Mouse (Mus musculus): ENCODE measurements at regions not wholly inside any gene's neighbourhood (a gene's known extent, or its start where the extent isn't known, plus 50 kb on each side); places are given as distances from the start of the nearest gene placed in this dataset.

DNA sequence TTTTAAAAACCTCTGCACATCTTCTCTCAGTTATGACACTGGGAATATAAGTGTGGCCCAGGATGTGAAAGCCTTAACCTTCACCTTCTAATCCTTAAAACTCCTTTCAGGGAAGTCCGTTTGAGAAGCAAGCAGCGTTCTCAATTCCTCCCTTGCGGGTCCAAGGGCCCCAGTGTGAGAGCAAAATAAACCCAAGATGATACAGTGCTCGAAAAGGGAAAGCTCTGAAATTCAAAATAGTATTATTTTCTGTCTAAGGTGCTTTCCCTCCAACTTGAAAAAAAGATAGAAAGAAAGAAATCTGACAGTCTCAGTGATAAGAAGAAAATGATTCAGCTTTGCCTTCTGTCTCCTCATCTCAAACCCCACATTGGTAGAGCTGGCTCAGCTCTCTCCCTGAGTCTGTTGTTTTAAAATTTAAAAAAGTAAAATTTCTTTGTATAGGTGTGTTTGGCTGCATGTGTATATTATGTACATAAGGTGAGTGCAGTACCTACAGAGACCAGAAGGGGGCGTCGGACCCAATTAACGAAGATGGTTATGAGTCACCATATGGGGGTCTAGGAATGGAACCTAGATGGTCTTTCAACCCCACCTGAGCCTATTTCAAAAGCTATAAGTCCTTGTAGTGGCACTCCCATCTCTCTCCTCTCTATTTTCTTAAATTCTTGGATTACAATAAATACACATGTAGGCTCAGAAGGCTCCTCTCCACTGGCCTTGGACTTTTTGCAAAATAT is 222.3 kb upstream of the Spdye4c start:
- no peak for ATAC-seq (ENCODE audit: low TSS enrichment)

DNA sequence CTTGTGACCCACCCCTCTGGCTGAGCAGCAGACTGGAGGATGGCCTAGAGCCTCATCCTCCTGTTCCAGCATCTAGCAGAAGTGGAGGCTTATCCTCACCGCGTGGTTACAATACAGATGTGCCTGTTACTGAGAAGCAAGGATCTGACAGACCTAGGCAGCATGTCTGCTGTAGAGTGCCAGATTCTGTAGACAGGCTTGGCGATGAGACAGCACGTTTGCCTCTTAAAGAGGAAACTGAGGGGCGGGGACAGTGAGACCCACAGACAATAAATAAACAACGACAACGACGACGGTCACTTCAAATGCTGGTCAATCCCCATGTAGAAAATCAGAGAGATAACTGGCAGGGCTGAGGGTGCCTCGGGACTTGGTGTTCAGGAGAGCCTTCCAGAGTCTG is 220.2 kb upstream of the Spdye4c start:
- ATAC-seq (ENCODE audit: low TSS enrichment), result no peak

DNA sequence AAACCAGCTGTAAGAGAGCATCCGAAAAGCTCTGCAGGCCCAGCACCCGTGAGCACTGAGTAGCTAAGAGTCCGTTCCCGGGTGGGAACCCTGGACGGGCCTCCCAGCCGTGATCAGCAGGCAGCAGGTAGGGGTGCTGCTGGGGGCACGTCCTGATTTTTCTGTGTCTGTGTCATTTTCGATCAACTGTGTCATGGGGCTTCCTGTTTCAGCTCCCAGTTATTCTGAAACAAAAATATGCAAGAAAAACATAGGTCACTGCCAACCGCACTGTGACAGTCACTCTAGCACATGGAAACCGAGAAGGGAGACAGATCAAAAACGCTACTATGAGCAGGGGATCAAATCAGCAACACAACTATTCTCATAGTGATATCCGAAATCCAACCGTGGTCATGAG is 218.8 kb upstream of the Spdye4c start:
- ATAC-seq (ENCODE audit: low TSS enrichment), result no peak

DNA sequence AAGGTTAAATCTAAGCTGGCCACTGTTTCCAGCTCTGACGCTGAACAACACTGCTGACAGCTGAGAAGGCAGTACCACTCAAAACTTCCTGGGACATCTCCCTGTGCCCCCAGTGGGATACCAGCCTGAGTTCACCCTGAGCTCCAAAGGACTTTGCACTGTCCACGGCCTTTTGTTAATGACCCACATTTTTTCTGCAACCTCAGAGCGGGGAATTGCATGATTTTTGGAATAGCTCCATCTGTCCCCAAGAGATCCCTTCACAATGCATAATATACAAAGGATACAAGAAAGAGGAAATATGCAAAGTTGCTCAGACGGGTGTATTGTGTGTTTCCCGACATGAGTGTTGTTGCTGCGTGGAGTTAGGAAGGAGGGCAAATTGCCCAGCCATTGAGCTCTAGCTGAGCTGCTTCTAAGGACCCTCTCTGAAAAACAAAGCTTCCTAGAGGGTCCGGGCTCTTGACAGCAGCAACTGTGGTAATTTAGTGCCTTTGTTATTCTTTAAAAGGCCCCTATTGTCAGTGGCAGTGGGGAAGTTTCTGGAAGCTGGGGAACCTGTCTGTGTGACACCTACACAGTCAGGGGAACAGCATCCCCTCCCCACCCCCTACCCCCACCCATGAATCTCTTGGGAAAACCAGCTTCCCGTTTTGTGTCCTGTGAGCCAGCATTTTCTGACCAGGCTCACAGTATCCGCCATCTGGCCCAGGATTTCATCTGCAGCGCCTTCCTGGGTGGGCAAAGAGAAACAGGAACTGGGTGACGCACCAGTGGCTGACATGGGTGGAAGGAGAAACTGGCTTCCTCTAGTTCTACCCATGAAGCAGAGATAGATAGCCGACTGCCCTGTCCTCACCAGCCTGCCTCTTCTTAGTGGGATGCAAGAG is 217.4 kb upstream of the Spdye4c start:
- no peak for ATAC-seq (ENCODE audit: low TSS enrichment)

DNA sequence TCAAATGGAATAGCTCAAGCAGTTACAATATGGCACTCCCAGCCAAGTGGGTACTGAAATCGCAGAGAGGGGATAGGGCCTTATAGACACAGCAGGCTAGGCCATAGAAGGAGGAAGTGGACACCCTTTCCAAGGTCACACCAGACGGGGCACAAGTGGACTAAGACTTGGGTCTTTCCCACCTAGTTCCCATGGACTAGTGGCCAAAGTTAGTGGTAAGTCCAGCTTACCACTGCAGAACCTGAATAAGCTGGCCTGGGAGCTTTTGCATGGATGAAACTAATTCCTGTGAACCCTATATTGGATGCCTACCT is 216.8 kb upstream of the Spdye4c start:
- no peak for ATAC-seq (ENCODE audit: low TSS enrichment)

DNA sequence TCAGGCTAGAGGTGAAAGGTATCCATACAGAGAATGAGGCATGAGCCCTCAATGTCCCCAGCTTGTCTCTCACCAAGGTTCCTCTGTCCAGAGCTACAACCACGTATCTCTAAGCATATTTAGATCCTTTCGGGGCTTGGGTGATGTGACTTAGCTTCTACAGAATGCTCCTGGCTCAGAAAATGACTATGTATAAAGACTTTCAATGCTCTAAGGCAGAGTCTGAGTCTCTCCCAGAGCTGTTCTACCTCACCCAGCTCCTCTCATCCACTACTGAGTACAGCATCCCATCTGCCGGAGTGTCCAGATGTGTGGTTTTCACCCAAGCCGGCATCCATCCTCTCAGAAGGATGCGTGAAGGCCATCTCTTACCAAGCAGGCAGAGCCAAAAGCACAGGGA is 216.1 kb upstream of the Spdye4c start:
- ATAC-seq (ENCODE audit: low TSS enrichment), result no peak

DNA sequence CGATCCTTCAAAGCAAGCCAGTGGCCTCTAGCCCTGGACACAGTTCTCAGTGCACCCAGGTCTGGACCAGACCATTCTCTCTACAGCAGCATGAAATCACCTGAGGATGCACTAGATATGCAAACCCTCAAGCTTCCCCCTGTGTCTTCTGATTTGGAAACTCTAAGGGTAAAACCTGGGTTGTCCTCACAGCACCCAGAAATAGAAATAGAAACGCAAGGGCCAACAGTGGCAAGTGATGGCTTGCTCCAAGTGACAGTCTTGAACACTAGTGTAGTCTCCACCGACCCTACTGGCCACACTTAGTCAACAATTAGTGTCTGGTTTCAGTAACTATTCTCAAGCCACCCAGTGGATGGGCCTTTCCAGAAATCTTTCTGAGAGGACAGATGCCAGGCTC is 215.2 kb upstream of the Spdye4c start:
- ATAC-seq (ENCODE audit: low TSS enrichment), result no peak

DNA sequence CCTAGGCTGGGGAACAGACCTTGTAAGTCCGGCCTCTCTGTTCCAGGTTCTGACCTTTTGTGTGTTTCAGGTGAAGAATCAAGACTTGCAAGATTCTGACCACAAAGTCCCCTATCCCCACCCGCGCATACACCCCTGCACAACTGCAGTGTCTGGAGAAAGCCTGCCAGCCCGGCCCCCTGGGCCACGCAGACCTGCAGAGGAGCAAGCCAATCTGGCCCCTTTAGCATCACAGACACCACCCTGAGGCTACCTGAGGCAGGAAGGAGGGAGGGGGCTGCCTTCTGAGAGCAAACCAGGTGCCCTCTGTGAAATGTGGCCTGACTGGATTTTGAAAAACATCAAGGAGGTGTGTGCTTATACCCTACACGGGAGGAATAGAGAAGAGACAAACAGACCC is 213.8 kb upstream of the Spdye4c start:
- ATAC-seq (ENCODE audit: low TSS enrichment), result no peak

DNA sequence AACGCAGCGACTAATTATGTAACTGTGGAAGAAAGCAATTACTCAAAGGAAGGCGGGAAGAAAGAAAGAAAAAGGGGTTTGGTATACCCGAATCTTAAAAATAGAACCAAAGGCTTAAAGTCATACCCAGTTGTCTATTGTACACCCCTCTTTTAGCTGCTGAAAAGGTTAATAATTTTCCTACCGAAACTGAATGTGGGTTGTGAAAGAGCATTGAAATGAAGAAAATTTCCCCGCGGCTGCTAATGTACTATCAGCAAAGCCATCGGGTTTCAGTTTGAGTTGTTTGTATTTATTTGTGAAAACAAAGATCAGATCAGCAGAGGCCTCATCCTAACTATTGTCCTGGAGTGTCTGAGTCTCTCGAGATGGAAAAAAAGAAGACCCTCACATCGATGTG is 213.3 kb upstream of the Spdye4c start:
- no peak for ATAC-seq (ENCODE audit: low TSS enrichment)

DNA sequence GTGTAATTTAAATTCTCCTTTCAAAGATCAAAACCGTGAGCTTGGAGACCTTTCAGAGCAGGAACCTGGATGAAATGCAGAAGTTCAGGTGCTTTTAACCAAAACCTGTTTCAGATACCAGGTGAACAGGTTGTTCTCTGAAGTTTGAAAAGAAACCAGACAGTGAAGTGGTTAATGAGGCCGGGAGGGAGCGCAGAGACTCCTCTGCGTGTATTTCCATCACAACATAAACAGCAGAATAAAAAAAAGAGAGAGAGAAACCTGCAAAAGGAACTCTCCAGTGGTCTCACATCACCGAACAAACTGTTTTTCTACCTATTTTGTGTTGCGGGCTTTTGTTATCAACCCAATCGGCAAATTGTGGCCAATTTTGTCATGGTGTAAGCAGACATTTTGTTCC is 212.6 kb upstream of the Spdye4c start:
- no peak for ATAC-seq (ENCODE audit: low TSS enrichment)

DNA sequence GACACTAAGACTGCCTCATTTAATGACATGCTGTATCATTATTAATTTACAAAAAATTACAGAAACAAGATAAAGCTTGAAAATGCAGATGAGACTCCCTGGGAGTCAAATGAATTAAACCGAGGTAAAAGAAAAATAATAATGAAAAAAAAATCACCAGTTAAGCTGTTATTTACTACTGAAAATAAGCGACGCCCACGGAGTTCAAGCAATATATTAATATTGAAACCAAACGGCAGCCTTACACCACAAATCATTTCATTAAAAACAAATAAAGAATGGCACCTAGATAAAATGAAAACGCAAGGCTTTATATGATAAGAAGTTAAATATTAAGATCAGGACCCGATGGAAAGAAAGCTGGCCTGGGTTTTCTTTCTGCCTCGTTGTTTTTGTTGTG is 211.9 kb upstream of the Spdye4c start:
- ATAC-seq (ENCODE audit: low TSS enrichment), result no peak

DNA sequence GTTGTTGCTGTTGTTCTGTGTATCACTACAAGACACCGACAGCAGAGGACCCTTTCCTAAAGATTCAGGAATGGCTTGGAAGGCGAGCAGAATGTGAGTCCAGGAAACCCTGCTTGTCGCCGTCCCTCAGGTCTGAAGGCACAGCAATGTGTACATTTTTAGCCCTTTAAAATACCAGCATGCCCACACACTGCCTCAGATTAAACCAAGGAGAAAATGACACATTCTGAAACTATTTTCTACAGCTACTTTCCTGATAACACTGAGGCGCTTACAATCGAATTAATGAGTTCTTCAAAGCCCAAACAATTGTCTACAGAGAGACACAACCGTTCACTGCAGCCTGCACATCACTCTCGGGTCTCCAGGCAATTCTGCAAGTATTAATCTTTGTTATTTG is 211.5 kb upstream of the Spdye4c start:
- ATAC-seq (ENCODE audit: low TSS enrichment), result peak; percentile 59

DNA sequence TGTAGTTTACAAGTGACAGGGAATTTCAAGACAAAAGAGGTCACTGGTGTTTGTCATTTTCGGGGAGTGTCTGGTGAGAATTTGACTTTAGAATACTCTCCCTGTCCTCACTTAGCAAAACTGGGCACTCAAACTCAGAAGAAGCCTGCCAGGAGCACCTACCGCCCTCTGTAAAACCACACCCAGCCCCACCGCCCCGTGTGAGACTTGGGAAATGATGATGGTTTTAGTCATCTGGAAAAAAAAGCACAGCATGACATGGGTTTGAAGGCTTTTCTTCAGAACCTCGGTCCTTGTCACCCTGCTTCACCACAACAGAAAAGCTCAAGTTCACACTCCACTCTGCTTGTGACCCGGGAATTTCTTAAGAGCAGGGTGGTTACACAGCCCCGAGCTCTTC is 210.4 kb upstream of the Spdye4c start:
- ATAC-seq (ENCODE audit: low TSS enrichment), result no peak

DNA sequence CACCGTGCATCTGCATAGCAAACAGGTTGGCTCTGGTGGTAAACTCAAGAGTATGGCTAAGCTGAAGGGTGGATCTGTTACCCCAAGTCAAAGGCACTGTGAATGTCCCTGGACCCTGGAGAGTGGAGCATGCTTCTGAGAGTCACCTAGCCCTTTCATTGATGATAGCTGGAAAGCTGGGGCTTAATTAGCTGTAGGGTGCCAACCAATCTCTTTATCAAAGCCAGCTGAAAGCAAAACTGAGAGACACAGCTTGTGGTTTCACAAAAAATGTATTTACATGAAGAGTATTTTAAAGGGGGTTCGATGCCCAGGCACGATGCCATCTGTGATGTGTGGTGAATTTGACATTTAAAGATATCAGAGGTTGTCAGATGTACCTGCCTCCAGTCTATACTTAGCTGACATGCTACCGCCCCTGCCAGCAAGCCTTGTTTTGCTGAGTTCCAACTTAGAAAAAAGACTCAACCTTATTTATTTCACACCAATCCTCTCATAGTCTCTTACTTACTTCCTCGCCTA is 209.3 kb upstream of the Spdye4c start:
- ATAC-seq (ENCODE audit: low TSS enrichment), result no peak

DNA sequence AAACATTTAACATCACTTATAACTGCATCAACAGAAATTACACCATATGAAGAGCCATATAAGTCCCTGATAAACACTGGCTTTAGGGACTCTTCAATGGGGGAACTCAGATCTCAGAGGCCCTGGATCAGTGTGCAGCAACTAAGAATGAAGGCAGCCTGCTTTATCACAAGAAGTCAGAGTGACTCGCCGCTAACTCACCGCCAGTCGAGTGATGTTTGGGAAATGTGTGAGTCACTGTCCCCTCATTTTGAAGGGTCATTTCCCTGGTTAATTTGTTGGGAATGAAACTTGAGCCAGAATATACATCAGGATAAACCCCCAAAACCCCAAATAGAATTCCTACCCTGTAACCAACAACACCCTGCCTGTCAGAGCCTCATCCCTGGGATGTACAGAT is 208.5 kb upstream of the Spdye4c start:
- ATAC-seq (ENCODE audit: low TSS enrichment), result no peak

DNA sequence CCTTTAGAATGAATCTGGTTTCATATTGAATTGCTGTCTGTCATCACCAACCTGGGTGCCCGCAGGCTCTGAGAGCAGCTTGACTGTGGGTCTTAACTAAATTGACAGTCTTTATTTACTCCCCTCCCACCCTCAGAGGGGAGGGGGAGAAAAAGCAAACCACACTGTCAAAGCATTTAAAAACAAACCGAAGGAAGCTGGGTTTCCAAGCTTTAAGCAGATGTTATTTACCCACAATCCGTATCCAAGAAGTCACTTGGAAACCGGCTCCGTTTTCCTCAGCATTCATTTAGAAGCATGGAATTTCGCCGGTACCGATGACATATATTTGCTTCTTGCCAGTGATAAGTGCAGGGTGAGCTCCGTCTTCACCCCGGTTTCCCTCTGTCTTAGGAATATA is 206.4 kb upstream of the Spdye4c start:
- ATAC-seq (ENCODE audit: low TSS enrichment), result no peak

DNA sequence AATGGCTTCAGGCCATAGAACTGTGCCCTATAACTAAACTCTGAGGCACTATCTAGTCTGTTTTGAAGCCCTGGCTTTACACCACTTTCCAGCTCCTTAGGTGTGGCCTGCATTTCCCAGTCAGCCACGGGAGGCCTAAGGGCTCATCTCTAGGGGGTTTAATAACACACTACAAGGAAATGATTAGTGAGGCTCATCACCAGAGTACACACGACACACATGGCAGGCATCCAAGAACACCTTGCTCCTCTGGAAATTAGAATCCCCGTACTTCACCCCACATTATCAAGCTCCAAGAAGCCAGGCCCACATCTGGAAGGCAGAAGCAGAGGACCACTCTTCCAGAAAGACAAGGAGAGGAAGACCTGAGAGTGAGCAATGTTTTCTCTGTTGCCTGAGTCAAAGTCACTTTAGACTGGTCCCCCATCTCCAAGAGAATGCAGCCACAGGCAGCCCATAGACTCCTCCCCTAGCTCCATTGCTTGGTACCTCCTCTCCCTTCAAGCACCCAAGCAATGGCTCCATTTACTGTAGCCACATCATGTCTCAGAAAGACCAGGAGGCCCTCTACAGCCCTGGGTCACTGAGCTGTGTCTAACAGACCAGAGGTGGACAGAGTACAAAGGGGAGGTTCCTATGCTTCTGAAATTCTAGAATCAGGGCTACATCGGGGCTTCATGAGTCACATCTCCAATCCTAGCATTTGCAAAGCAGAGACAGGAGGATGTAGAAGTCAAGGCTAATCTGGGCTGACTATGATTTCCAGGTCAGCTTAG is 204.0 kb upstream of the Spdye4c start:
- no peak for ATAC-seq (ENCODE audit: low TSS enrichment)

DNA sequence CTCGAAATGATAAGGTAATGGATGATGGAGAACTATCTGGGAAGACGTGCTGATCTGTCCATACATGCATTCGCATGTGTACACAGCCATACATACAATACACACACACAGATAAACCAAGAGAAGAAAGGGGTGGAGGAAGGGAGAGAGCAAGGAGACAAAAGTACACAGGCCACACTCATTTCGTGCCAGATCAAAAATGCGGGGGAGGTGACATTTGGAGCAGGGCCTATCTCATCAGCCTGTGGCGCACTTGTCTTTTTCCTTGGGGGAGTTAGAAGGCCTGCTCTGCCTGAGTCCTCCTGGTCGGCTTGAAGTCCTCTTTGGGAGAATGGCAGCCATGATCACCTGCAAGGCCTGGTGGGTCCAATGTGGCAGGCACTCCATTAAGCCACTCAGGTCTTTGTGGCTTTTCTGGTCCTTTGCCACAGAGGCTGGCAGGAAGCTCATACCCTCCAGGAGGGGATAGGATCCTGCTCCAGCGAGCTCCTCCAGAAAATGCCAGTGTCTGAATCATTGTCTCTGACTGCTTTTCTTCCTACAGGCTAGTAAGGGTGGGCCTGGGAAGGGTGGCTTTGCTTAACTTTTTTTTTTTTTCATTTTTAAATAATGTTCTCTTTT is 203.0 kb upstream of the Spdye4c start:
- no peak for ATAC-seq (ENCODE audit: low TSS enrichment)

DNA sequence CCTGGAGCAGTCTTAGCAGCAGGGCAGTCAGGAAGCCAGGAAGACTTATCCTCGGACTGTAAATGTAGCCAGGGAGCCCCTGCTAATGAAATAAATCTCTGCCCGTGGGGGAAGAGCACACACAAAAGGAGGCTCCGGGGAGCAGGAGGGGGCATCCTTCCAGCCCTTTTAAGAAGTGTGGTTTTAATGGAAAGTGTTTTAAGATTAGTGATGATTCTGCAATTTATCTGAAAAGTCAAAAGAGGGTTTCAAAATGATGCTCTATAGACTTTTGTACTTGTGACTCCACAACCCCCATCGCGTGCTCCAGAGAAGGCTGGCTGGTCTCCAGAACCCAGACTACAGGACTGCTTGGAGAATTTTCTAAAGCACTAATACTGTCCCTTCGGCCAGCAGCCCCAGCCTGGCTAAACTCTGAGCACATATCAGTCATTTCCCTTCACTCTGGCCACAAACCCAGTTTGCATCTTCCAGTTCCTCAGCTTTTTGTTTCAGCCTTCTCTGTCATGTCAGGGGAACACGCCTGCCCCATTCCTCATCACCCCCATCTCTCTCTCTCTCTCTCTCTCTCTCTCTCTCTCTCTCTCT is 202.0 kb upstream of the Spdye4c start:
- ATAC-seq (ENCODE audit: low TSS enrichment), result no peak

DNA sequence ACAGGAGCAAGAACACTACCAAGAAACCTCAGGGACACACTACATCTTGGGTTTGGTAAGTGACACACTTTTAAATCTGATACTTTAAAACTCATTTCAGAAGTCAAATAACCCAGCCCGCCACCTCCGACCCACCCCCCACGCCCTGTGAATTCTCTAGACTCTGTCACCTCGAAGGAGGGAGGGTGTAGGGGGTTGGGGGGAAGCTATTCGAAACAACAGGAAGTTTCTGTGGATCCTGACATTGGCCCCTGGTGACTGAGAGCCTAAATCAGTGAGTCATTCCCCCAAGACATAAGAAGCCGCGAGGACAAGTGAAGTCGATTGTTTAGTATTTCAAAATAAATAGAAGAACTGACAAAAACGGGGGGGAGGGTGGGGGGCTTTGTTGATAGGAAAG is 198.7 kb upstream of the Spdye4c start:
- ATAC-seq (ENCODE audit: low TSS enrichment), result no peak

DNA sequence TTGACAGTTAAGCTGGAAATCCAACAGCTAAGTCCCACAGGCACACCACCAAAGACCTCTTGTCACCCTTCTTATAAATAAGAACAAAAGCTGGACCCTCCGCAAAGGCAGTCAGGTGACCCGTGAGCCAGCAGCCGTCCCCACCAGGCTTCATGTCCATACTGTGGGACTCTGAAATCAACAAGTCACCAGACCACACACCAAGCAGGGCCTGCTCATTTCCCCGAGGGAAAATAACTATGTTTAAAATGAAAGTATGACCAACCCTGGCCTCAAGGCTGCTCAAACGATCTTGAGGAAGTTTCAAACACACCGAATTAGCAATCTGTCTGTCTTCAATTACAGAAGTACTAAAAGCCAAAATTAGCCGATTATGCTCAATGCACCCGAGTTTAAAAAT is 197.6 kb upstream of the Spdye4c start:
- ATAC-seq (ENCODE audit: low TSS enrichment), result no peak

DNA sequence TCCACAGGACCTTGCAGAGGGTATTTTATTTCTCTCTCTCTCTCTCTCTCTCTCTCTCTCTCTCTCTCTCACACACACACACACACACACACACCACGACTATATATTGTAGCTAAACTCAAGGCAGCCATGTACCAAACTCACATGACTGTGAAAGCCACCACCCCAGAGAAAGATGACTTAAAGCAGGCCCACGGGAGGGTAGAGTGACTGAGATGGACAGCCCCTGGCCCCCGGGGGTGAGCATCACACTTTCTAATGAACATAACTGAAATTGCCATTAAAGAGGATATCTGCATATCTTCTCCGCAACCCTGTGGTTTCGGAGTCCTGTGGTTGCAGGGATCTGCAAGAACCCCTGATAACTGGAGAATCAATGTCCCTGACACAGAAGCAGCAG is 197.1 kb upstream of the Spdye4c start:
- no peak for ATAC-seq (ENCODE audit: low TSS enrichment)
